Mouse (Mus musculus): ENCODE results near the gene Tbl3. TPM values are rescaled to one million over a fixed set of nuclear protein-coding genes. Genes with fewer than 3 reads are reported as not detected.

Tbl3 gene
- total and polyA plus RNA-seq, 3 experiments, result 103 to 111 TPM; not detected in 1

DNA sequence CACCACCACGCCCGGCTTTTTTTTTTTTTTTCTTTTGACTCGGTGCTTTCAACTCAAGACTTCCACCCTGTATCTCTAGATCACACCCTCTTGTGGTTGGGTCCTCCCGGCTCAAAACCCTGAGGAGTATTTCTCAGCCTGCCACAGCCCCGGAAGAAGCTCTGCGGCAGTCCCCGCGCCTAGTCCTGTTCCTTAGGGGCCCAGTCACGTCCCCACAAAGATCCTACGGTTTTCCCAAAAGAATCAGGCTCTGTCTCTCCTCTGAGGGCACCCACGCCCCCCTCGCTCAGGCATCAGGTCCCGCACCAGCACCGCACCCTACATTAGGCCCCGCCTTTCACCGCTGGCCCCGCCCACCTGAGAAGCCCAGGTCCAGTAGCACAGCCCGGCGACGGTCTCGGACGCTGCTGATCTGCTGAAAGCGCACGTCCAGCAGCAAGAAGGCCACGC is 20.3 kb downstream of the Tbl3 start:
- peaks cover 0 to 3% of the 10 kb centered on the region in 2 experiments; a peak in 1 of 4 replicates for H3K36me3 ChIP-seq (ENCODE audit: control insufficient read depth in 1 of 2, insufficient read depth in 2 of 2, low read length in 2 of 2)
- peak overlapping the region; percentile 71 for H3K27ac ChIP-seq (ENCODE audit: control insufficient read depth, low read depth, low read length)
- no peaks in the 10 kb centered on the region for H3K27me3 ChIP-seq (ENCODE audit: control insufficient read depth in 1 of 2, insufficient read depth in 2 of 2, low read length in 2 of 2)
- H3K9me3 ChIP-seq (replicated peaks; ENCODE audit: insufficient read depth, low read length), result no peaks in the 10 kb centered on the region
- no peak for TF ChIP-seq NRF1 (IDR thresholded peaks at IDR 0.05; ENCODE audit: insufficient read depth, low read depth, low read length, poor library complexity, severe bottlenecking)
- TF ChIP-seq RCOR1 (IDR thresholded peaks at IDR 0.05; ENCODE audit: low read depth, low read length), result no peak
- no peak for TF ChIP-seq UBTF (IDR thresholded peaks at IDR 0.05; ENCODE audit: borderline replicate concordance, insufficient read depth, low read depth, low read length)
- peak; percentile 90 for TF ChIP-seq ZNF384 (IDR thresholded peaks at IDR 0.05; ENCODE audit: low read depth, low read length)
- no peak for TF ChIP-seq E2F4 (IDR thresholded peaks at IDR 0.05; ENCODE audit: borderline replicate concordance, low read depth, low read length)
- peak in 1 of 2 experiments; percentile 43; a peak in 1 of 4 replicates for TF ChIP-seq POLR2A (IDR thresholded peaks at IDR 0.05; ENCODE audit: control insufficient read depth in 1 of 2, insufficient read depth in 1 of 2, low read depth in 1 of 2, low read length in 2 of 2, poor library complexity in 1 of 2)
- no peak for TF ChIP-seq MYC (IDR thresholded peaks at IDR 0.05; ENCODE audit: low read depth, low read length)
- no peak for TF ChIP-seq MYB (IDR thresholded peaks at IDR 0.05; ENCODE audit: low read depth, low read length)
- TF ChIP-seq TCF12 (IDR thresholded peaks at IDR 0.05; ENCODE audit: low read depth, low read length), result peak; percentile 18; the same call in 1 of the 2 replicates
- no peak for TF ChIP-seq BHLHE40 (IDR thresholded peaks at IDR 0.05; ENCODE audit: borderline replicate concordance, low read depth, low read length)
- no peak for TF ChIP-seq RAD21 (IDR thresholded peaks at IDR 0.05; ENCODE audit: low read depth, low read length)
- TF ChIP-seq ELF1 (IDR thresholded peaks at IDR 0.05; ENCODE audit: low read depth, low read length), result peak; percentile 69
- TF ChIP-seq JUND (IDR thresholded peaks at IDR 0.05; ENCODE audit: low read depth, low read length), result no peak
- peak; percentile 56 for TF ChIP-seq SIN3A (IDR thresholded peaks at IDR 0.05; ENCODE audit: low read length)
- no peak for TF ChIP-seq CHD2 (IDR thresholded peaks at IDR 0.05; ENCODE audit: low read length)
- TF ChIP-seq MAZ (IDR thresholded peaks at IDR 0.05; ENCODE audit: low read depth, low read length), result no peak
- TF ChIP-seq ZC3H11A (IDR thresholded peaks at IDR 0.05; ENCODE audit: low read depth, low read length), result no peak
- TF ChIP-seq GABPA (IDR thresholded peaks at IDR 0.05; ENCODE audit: low read depth, low read length), result no peak
- no peak for TF ChIP-seq SMC3 (IDR thresholded peaks at IDR 0.05; ENCODE audit: low read depth, low read length)
- no peak for TF ChIP-seq ZKSCAN1 (IDR thresholded peaks at IDR 0.05; ENCODE audit: low read depth, low read length)
- TF ChIP-seq USF1 (IDR thresholded peaks at IDR 0.05; ENCODE audit: low read depth, low read length), result 0 out of 2 replicates have a peak, but pooled peaks have one; percentile 3
- peak; percentile 43; the same call in 1 of the 2 replicates for TF ChIP-seq TBP (IDR thresholded peaks at IDR 0.05; ENCODE audit: low read depth, low read length)
- TF ChIP-seq MXI1 (IDR thresholded peaks at IDR 0.05; ENCODE audit: low read depth, low read length), result peak; percentile 49; the same call in 1 of the 2 replicates
- no peak for TF ChIP-seq KAT2A (conservative IDR thresholded peaks at IDR 0.05; ENCODE audit: low read depth, low read length)
- no peak for TF ChIP-seq ZMIZ1 (IDR thresholded peaks at IDR 0.05; ENCODE audit: low read depth, low read length)
- no peak for TF ChIP-seq MEF2A (IDR thresholded peaks at IDR 0.05; ENCODE audit: extremely low read depth, insufficient replicate concordance, low read depth, low read length, poor library complexity, severe bottlenecking)
- no peak for TF ChIP-seq POLR2AphosphoS2 (IDR thresholded peaks at IDR 0.05; ENCODE audit: low read length)
- peak; percentile 26; the same call in 1 of the 2 replicates for TF ChIP-seq NELFE (IDR thresholded peaks at IDR 0.05; ENCODE audit: low read depth, low read length)
- peak; percentile 88 for DNase-seq (ENCODE audit: low read depth, low spot score)
- H3K9ac ChIP-seq (ENCODE audit: control insufficient read depth, low read depth, low read length, poor library complexity, severe bottlenecking), result peak overlapping the region; percentile 57
- peaks cover 0 to 12% of the 10 kb centered on the region in 2 experiments; a peak in 3 of 4 replicates for H3K4me1 ChIP-seq (ENCODE audit: control insufficient read depth in 1 of 2, insufficient read depth in 2 of 2, low read length in 2 of 2)
- peak overlapping the region; percentile 61 to 64 for H3K4me3 ChIP-seq (ENCODE audit: control insufficient read depth in 1 of 2, insufficient read depth in 1 of 2, low read depth in 2 of 2, low read length in 2 of 2)
- no peaks in the 10 kb centered on the region for H3K79me2 ChIP-seq (ENCODE audit: control insufficient read depth, insufficient read depth, low read length, poor library complexity)

Data from MEL (cell line).